Mouse (Mus musculus): ENCODE measurements around the gene Fbxo24.

Fbxo24 gene

GRCm38 (mm10) chr5:137600619-137601364 is 28.0 kb downstream of the Fbxo24 start, which contains the start of gene Mospd3:
Gene Mospd3 (minus strand): TSS chr5:137601058.
- DNase-seq (ENCODE audit: low spot score) = peak; percentile 96

- no peak for DNase-seq (ENCODE audit: low spot score)
Measured at GRCm38 (mm10) chr5:137600281-137600618, 28.6 kb downstream of the Fbxo24 start.

- DNase-seq (ENCODE audit: low spot score) = no peak
Measured at GRCm38 (mm10) chr5:137599600-137599999, 29.2 kb downstream of the Fbxo24 start.

GRCm38 (mm10) chr5:137598100-137598826 is 30.5 kb downstream of the Fbxo24 start:
- no peak for DNase-seq (ENCODE audit: low spot score)

- DNase-seq (ENCODE audit: low spot score) = no peak
Measured at GRCm38 (mm10) chr5:137597625-137598024, 31.2 kb downstream of the Fbxo24 start.

- no peak for DNase-seq (ENCODE audit: low spot score)
Measured at GRCm38 (mm10) chr5:137596601-137597261, 32.1 kb downstream of the Fbxo24 start.

- no peak for DNase-seq (ENCODE audit: low spot score)
Measured at GRCm38 (mm10) chr5:137595921-137596320, 32.9 kb downstream of the Fbxo24 start.

GRCm38 (mm10) chr5:137590507-137590906 is 38.3 kb downstream of the Fbxo24 start:
- no peak for DNase-seq (ENCODE audit: low spot score)

- DNase-seq (ENCODE audit: low spot score) = peak; percentile 69
Measured at GRCm38 (mm10) chr5:137584976-137585375, 43.8 kb downstream of the Fbxo24 start.

- no peak for DNase-seq (ENCODE audit: low spot score)
Measured at GRCm38 (mm10) chr5:137583670-137584169, 45.1 kb downstream of the Fbxo24 start.

GRCm38 (mm10) chr5:137582702-137583101 is 46.1 kb downstream of the Fbxo24 start:
- no peak for DNase-seq (ENCODE audit: low spot score)

- DNase-seq (ENCODE audit: low spot score) = no peak
Measured at GRCm38 (mm10) chr5:137580246-137580645, 48.6 kb downstream of the Fbxo24 start.

- no peak for DNase-seq (ENCODE audit: low spot score)
Measured at GRCm38 (mm10) chr5:137574470-137574901, 54.3 kb downstream of the Fbxo24 start.

GRCm38 (mm10) chr5:137570691-137571586 is 57.9 kb downstream of the Fbxo24 start:
- DNase-seq (ENCODE audit: low spot score) = no peak

GRCm38 (mm10) chr5:137570181-137570580 is 58.6 kb downstream of the Fbxo24 start:
- DNase-seq (ENCODE audit: low spot score) = no peak

- peak; percentile 71 for DNase-seq (ENCODE audit: low spot score)
Measured at GRCm38 (mm10) chr5:137569665-137570064, 59.1 kb downstream of the Fbxo24 start, which contains the start of gene Tfr2. Gene Tfr2 (plus strand): TSS chr5:137569840.

GRCm38 (mm10) chr5:137569031-137569430 is 59.8 kb downstream of the Fbxo24 start:
- DNase-seq (ENCODE audit: low spot score) = no peak

- no peak for DNase-seq (ENCODE audit: low spot score)
Measured at GRCm38 (mm10) chr5:137568223-137568798, 60.5 kb downstream of the Fbxo24 start.

GRCm38 (mm10) chr5:137566416-137566815 is 62.4 kb downstream of the Fbxo24 start:
- DNase-seq (ENCODE audit: low spot score) = no peak

- no peak for DNase-seq (ENCODE audit: low spot score)
Measured at GRCm38 (mm10) chr5:137565744-137566143, 63.1 kb downstream of the Fbxo24 start.

GRCm38 (mm10) chr5:137562965-137563364 is 65.8 kb downstream of the Fbxo24 start:
- no peak for DNase-seq (ENCODE audit: low spot score)
